Comparison of ENCODE assay signal across 8 mouse cellular contexts in the genomic region with DNA sequence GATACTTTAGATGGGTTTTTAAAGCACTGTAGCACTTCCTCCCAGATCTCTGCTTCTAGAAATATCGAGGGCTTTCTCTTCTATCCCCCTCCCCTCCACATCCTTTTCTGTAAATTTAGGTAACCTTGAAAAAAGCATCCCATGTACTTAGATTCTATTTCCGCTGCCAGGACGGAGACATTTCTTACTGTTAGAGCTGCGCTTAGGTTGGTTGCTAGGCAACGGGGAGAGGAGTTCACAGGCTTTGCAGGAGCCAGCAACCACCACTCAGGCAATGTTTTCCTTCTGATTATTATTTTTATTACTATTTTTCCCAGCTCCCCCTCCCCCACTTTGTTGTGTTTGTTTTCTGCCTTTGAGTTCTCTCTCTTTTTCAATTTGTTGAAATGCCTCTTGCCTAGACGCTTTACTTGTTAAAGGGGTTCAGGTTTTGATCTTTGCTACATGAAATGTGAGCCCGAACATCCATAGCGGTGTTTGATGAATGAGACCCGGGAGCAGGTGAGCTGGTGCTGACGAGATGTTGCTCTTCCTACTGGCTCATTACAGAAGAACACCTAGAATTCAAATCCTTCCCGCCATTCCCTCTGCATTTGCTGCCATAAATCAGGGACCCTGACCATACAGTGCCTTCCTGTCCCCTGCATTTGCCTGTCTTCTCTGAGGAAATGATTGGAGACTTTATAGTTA.
A peak's percentile ranks its signal among the peaks of the same experiment; 100 is the strongest.
DNase-seq lines count a peak whose midpoint lies in the region; ATAC-seq and TF ChIP-seq lines count a peak whose summit lies in the region.

No protein-coding gene starts in this region.

- no peak overlapping the region for H3K4me3 ChIP-seq in kidney, adult 2 months (ENCODE audit: insufficient read depth, low read depth, low read length)
- H3K4me3 ChIP-seq in kidney, embryonic 15.5 days (replicated peaks) = no peak overlapping the region
- H3K4me3 ChIP-seq in midbrain, embryonic 16.5 days (ENCODE audit: low read depth, low read length) = no peak overlapping the region
- H3K4me3 ChIP-seq in liver, embryonic 12.5 days = no peak overlapping the region
- no peak overlapping the region for H3K4me3 ChIP-seq in intestine, postnatal 0 days (ENCODE audit: low read depth, low read length)

- WGBS in kidney, adult 2 months = 42% methylated on average over 11 of the region's 11 CpGs
- 31% methylated on average over 11 of the region's 11 CpGs for WGBS in kidney, embryonic 15.5 days
- 28% methylated on average over 11 of the region's 11 CpGs for WGBS in midbrain, embryonic 16.5 days
- 56% methylated on average over 11 of the region's 11 CpGs for WGBS in liver, embryonic 12.5 days (ENCODE audit: insufficient replicate concordance)
- WGBS in intestine, postnatal 0 days = 48% methylated on average over 11 of the region's 11 CpGs

- no peak overlapping the region for H3K9ac ChIP-seq in kidney, embryonic 15.5 days
- peak overlapping the region; percentile 14; the same call in 1 of the 2 replicates for H3K9ac ChIP-seq in midbrain, embryonic 16.5 days (ENCODE audit: low read depth, low read length)
- H3K9ac ChIP-seq in liver, embryonic 12.5 days = no peak overlapping the region
- H3K9ac ChIP-seq in intestine, postnatal 0 days (ENCODE audit: low read depth, low read length) = no peak overlapping the region

- no peak for TF ChIP-seq POLR2A in kidney, adult 2 months (IDR thresholded peaks at IDR 0.05; ENCODE audit: low read depth, low read length)

- H3K27me3 ChIP-seq in kidney, adult 2 months (replicated peaks; ENCODE audit: control insufficient read depth, insufficient read depth, low read length) = no peaks in the 10 kb centered on the region
- no peaks in the 10 kb centered on the region for H3K27me3 ChIP-seq in kidney, embryonic 15.5 days
- no peaks in the 10 kb centered on the region for H3K27me3 ChIP-seq in midbrain, embryonic 16.5 days (ENCODE audit: control insufficient read depth, insufficient read depth, low read depth, low read length)
- H3K27me3 ChIP-seq in liver, embryonic 12.5 days (replicated peaks) = no peaks in the 10 kb centered on the region
- no peaks in the 10 kb centered on the region for H3K27me3 ChIP-seq in intestine, postnatal 0 days (replicated peaks; ENCODE audit: control insufficient read depth, insufficient read depth, low read length)

- H3K4me1 ChIP-seq in kidney, adult 2 months (ENCODE audit: control insufficient read depth, insufficient read depth, low read length) = no peaks in the 10 kb centered on the region
- H3K4me1 ChIP-seq in kidney, embryonic 15.5 days = peaks cover 12% of the 10 kb centered on the region
- H3K4me1 ChIP-seq in midbrain, embryonic 16.5 days (ENCODE audit: control insufficient read depth, insufficient read depth, low read length) = peaks cover 17% of the 10 kb centered on the region
- H3K4me1 ChIP-seq in liver, embryonic 12.5 days = no peaks in the 10 kb centered on the region
- no peaks in the 10 kb centered on the region for H3K4me1 ChIP-seq in intestine, postnatal 0 days (replicated peaks; ENCODE audit: control insufficient read depth, insufficient read depth, low read length)

- no peaks in the 10 kb centered on the region for H3K36me3 ChIP-seq in kidney, adult 2 months (ENCODE audit: control insufficient read depth, insufficient read depth, low read length)
- no peaks in the 10 kb centered on the region for H3K36me3 ChIP-seq in kidney, embryonic 15.5 days
- no peaks in the 10 kb centered on the region for H3K36me3 ChIP-seq in midbrain, embryonic 16.5 days (ENCODE audit: control insufficient read depth, insufficient read depth, low read length)
- no peaks in the 10 kb centered on the region for H3K36me3 ChIP-seq in liver, embryonic 12.5 days
- no peaks in the 10 kb centered on the region for H3K36me3 ChIP-seq in intestine, postnatal 0 days (ENCODE audit: control insufficient read depth, insufficient read depth)

- no peak for TF ChIP-seq CTCF in kidney, adult 2 months (conservative IDR thresholded peaks at IDR 0.05; ENCODE audit: insufficient read depth, insufficient read length, low read depth, low read length)
- TF ChIP-seq CTCF in intestine, postnatal 0 days (IDR thresholded peaks at IDR 0.05; ENCODE audit: low read depth) = no peak

- peak; percentile 23 for DNase-seq in kidney, adult 2 months
- DNase-seq in embryo, embryonic 10.5 days (ENCODE audit: low spot score) = peak; percentile 77
- DNase-seq in kidney, postnatal 14 days = peak; percentile 48
- DNase-seq in urinary bladder, adult 18-20 months (ENCODE audit: low spot score in 2 of 2) = no peak

- no peak overlapping the region for H3K27ac ChIP-seq in kidney, adult 2 months (ENCODE audit: insufficient read depth, low read depth, low read length)
- no peak overlapping the region for H3K27ac ChIP-seq in kidney, embryonic 15.5 days
- H3K27ac ChIP-seq in midbrain, embryonic 16.5 days (ENCODE audit: low read length) = peak overlapping the region; percentile 84
- H3K27ac ChIP-seq in liver, embryonic 12.5 days = no peak overlapping the region
- H3K27ac ChIP-seq in intestine, postnatal 0 days (ENCODE audit: low read depth, low read length) = no peak overlapping the region

- H3K4me2 ChIP-seq in kidney, embryonic 15.5 days = no peak overlapping the region
- peak overlapping the region; percentile 24 for H3K4me2 ChIP-seq in midbrain, embryonic 16.5 days (ENCODE audit: low read length)
- no peak overlapping the region for H3K4me2 ChIP-seq in liver, embryonic 12.5 days
- H3K4me2 ChIP-seq in intestine, postnatal 0 days (replicated peaks; ENCODE audit: low read depth) = no peak overlapping the region

- ATAC-seq in kidney, embryonic 15.5 days (replicated peaks; ENCODE audit: low FRiP score) = no peak
- peak; percentile 92 for ATAC-seq in midbrain, embryonic 16.5 days
- ATAC-seq in liver, embryonic 12.5 days = no peak
- ATAC-seq in intestine, postnatal 0 days = no peak

- H3K9me3 ChIP-seq in kidney, embryonic 15.5 days (replicated peaks) = no peaks in the 10 kb centered on the region
- H3K9me3 ChIP-seq in midbrain, embryonic 16.5 days (replicated peaks; ENCODE audit: control insufficient read depth, low read length, poor library complexity, severe bottlenecking) = no peaks in the 10 kb centered on the region
- no peaks in the 10 kb centered on the region for H3K9me3 ChIP-seq in liver, embryonic 12.5 days (replicated peaks)
- H3K9me3 ChIP-seq in intestine, postnatal 0 days (ENCODE audit: control insufficient read depth) = no peaks in the 10 kb centered on the region

Comparison
In these comparisons a context has a peak if more than half of its experiments do, and no peak if none do; other contexts are left out.
1. DNase-seq: peak in kidney, adult 2 months (single experiment), embryo, embryonic 10.5 days (single experiment) and kidney, postnatal 14 days (single experiment); none in urinary bladder, adult 18-20 months (0 of 2).